Mouse (Mus musculus) ovary, adult 18-20 months (tissue): ENCODE results near the gene Smarca4.
A peak's percentile ranks its signal among the peaks of the same experiment; 100 is the strongest.
"Not testable (repeated sequence)": the region's sequence is repeated elsewhere in the genome, so short reads cannot be mapped to it uniquely, and the experiment has no call there.

ENCODE experiments used
- DNase-seq: peaks from one replicate; pipeline ENCODE4 v3.0.0; 2022; ENCODE audit warnings: low spot score, mixed read lengths

The Smarca4 gene

GRCm38 (mm10) chr9:21615617-21616231, at the start of gene Smarca4:
Gene Smarca4 (plus strand): TSS chr9:21616169.
- peak; percentile 100 for DNase-seq

DNA sequence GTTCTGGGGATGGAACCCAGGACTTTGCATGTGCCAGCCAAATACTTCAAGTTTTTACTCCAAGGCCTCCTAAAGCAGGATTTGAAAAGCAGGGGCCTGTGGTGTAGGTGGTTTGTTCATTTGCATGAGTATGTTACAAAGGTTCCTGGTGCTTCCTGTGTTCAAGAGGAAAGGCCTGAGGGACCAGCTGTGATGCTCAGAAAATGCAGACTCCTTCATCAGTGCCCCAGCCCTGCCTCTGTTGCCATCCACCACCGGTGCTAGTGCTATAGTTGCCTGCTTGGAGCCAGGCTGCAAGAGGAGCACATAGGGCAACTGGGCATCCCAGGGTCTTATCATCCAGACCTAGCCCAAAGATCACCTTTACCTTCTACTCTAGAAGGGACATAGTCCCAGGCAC, 49.4 kb upstream of the Smarca4 start:
- no peak for DNase-seq

- no peak for DNase-seq
These were observed 48.9 kb upstream of the Smarca4 start for GRCm38 (mm10) chr9:21567051-21567450.

DNA sequence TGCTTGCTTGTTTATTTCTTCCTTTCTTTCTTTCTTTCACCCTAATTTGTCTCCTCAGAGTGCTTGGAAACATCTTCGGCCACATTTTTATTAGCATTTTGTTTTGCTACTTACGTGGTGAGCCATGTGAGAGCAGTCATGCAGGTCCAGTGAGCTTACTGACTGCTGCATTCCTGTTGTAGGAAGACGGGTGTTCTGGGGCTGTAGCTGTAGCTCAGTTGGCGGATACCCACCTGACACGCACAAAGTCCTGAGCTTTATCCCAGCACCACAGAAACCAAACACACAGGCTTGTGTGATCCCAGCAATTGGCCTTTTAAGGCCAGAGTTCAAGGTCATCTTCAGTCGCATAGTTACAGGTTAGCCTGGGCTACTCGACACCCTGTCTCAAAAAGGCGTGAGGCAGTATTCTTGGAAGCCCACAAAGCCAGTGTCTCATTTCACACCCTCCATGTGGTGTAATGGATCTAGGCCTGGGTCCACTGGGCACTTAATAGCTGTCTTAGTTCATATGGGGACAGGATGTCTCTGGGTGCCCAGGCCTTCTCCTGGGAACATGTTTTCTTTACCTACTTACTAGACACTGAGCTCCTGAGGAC, 47.2 kb upstream of the Smarca4 start:
- no peak for DNase-seq

GRCm38 (mm10) chr9:21574012-21574801, 41.8 kb upstream of the Smarca4 start:
- no peak for DNase-seq

DNA sequence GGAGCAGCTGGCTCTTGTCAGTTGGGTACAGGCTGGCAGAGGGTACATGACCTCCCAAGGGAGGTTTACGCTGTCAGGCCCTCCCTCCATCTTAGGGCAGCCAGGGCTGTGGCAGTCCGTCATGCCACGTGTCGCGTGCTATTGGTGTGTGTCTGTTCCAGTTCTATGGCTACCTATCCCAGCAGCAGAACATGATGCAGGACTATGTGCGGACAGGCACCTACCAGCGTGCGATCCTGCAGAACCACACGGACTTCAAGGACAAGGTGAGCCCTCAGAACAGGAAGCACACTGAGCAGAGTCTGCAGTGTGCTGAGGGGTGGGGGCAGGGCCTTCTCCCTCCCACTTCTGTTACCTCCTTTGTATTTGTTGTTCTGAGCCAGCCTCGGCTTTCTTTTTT, 40.7 kb upstream of the Smarca4 start:
- no peak for DNase-seq

DNA sequence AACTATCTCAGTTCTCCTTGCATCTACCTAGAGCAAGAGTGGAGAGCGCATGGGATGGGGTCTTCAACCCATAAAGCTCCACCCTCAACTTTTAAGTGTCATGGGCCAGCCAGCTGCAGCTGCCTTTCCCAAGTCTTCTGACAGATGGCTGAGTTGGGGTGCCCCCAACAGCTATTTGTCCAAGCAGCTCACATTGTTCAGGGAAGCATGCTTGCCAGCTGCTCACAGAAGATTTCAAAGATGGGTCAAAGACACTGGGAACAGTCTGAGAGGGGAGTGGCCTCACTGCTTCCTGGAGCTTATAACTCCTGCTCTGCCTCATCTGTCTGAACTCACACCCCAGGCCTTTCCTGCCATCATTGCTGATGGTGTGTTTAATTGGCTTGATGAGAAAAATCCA, 39.7 kb upstream of the Smarca4 start:
- DNase-seq = no peak

- DNase-seq = no peak
These were observed 37.7 kb upstream of the Smarca4 start for GRCm38 (mm10) chr9:21578226-21578625.

DNA sequence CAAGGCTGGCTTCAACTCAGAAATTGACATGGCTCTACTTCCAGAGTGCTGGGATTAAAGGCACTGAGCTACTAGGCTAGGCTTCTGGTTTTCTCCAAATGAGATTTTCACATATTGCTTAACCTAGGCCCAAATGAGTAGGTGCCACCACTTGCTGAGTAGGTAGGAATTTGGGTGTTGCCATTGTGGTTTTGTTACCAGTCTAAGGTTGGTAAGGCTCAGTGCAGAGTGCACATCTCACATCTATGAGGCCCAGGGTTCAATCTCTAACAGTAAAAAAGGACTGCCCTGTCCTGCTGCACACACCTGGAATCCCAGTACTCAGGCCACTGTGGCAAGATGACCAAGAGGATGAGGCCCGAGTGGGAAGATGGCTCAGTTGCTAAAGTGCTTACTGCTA, 30.6 kb upstream of the Smarca4 start:
- DNase-seq = no peak

DNA sequence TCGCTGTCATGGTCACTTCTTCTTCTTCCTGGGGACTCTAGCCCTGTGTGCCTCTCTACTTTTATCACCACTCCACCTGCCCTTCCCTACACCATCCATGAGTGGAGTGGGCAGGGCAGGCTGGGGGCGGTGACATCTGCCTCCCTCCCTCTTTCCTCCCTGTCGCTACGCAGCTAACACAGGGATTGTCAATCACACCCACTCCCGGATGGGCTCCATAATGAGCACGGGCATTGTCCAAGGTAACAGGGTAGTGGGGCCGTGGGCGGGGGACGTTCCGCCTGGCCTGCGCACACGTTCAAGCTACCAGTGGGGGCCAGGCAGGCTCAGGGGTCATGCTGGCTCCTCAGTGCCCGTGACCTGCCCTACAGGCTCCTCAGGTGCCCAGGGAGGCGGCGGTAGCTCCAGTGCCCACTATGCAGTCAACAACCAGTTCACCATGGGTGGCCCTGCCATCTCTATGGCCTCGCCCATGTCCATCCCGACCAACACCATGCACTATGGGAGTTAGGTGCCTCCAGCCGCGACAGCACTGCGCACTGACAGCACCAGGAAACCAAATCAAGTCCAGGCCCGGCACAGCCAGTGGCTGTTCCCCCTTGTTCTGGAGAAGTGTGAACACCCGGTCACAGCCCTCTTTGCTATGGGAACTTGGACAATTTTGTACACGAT, 28.2 kb upstream of the Smarca4 start:
- DNase-seq = no peak

- no peak for DNase-seq
These were observed 27.6 kb upstream of the Smarca4 start for GRCm38 (mm10) chr9:21588350-21588749.

GRCm38 (mm10) chr9:21589538-21589937, 26.4 kb upstream of the Smarca4 start:
- DNase-seq = no peak

DNA sequence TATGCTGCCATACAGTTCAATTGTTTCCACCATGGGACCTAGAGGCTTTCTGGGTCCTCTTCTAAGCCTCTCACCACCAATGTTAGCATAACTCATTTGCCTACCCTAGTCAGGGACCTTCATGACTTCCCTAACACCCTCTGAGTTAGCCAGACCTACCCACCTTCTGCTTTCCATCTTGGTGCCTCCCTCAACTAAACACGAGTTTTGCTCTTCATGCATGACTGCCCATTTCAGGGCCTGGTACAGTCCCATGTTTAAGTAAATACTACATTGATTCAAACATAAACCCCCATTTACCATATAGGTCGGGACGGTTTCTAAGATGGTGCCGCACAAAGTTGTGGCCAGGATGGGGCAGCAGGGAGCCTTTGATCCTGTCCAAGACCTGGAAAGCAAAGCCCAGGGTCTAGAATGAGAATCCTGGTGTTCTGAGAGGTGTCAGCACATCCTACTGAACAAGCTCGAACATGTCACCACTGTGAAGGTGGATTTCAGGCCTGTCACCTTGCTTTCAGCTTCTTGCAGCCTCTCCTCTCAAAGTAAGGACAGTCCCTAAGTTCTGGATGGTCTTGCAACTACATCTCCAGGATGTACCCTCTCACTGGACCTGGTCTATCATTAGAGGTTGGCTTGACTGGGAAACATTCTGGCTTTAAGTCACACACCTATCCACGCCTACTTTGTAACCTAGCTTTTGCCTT, 24.7 kb upstream of the Smarca4 start:
- DNase-seq = no peak

DNA sequence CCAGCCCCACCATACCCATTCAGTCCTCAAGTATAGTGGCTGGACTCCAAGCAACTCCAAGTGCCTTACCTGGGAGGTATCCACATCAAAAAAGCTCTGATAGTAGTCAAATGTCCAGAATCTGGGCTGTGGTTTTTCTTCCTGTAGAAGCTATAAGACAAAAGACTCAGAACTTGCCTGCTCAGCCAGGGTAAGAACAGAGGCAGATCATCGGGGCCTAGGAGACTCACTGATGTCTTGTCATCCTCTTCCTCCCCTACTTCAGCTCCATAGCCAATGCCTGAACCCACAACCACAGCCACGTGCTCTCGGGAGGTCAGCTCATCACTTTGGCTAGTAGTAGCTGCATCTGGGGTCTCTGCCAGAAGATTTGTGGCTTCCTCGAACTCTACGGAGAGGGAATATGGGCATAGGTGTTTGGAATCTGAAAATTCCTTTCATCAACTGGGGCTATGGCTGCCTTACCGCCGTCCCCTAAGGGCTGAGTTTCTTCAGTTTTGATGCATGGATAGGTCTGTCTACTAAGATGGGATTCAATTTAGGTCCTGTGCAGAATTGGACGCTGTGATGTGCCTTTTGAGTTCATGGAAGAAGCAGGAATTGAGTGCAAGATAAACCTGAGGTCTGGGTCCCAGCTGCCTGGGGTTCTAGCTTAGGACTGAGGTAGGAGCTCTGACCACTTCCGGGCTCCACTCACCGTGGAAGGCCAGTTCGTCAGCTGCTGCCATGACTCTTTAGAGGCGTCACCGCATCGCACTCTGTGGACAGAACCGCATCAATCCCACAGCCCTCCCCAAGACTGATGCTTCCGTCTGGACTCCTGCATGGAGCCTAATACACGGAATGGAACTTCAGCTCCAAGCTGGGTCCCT, 23.9 kb upstream of the Smarca4 start:
- no peak for DNase-seq

DNA sequence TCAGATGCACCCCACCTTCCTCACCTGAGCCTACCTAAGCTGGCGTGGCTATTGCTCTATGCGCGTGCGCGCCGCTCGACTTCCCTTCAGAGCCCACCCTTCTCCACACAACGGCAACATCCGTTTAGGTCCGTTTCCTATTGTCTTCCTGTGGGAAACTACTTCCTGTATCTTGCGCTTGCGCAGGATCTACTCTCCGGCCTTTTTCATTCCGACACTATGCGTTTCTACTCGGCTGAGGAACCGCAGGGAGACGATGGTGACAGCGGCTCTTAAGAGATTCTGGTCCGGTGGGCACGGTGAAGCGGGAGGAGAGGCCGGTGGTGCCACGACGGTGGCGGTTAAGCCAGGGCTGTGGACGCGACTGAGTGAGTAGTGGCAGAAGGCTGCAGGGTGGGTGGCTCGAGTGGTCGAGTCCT, 23.3 kb upstream of the Smarca4 start, which contains the start of the genes Timm29 and Yipf2:
Gene Timm29 (plus strand): TSS at position 20 of the 419 bp plus-strand sequence.
Gene Yipf2 (minus strand): TSS at position 126 of the 419 bp plus-strand sequence.
- peak; percentile 85 for DNase-seq

GRCm38 (mm10) chr9:21593122-21593721, 22.7 kb upstream of the Smarca4 start:
- peak; percentile 65 for DNase-seq

- DNase-seq = not testable (repeated sequence)
These were observed 21.6 kb upstream of the Smarca4 start for GRCm38 (mm10) chr9:21594350-21594749.

DNA sequence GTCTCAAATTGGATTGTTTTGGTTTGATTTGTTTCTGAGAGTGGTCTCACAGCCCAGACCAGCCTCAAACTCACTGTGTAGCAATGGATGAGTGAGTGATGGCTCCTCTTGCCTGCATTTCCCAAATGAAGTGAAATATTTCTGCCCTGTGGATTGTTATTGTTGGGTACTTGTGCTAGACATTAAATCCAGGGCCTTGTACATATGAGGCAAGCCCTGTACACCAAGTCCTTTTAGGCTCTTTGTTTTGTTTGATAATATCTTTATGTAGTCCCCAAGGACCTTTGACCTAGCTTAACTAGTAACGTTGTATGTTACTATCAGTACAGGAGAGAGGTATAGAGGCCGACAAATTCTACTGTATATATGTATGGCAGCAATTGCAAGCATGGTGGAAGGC, 21.1 kb upstream of the Smarca4 start:
- no peak for DNase-seq

- DNase-seq = no peak
These were observed 17.8 kb upstream of the Smarca4 start for GRCm38 (mm10) chr9:21598198-21598597.

- DNase-seq = no peak
These were observed 15.8 kb upstream of the Smarca4 start for GRCm38 (mm10) chr9:21600186-21600585.
